Mouse (Mus musculus) limb, embryonic 10.5 days (tissue): Measurements from ENCODE around the gene Znrf2. TPM values are rescaled to one million over a fixed set of nuclear protein-coding genes. Genes with fewer than 3 reads are reported as not detected.
"Not testable (repeated sequence)": the region's sequence is repeated elsewhere in the genome, so short reads cannot be mapped to it uniquely, and the experiment has no call there.

ENCODE experiments used
- DNase-seq: peaks from one replicate; pipeline ENCODE4 v3.0.0-alpha.2; 2017; ENCODE audit warnings: low spot score
- H3K27ac ChIP-seq: fragments of 300-500 bp; sonication (generic); 2 replicates; pipeline ENCODE4 v1.5.1; 2016; ENCODE audit warnings: mild to moderate bottlenecking
- H3K27me3 ChIP-seq: fragments of 300-500 bp; sonication (generic); 2 replicates; pipeline ENCODE4 v1.6.1; 2016; ENCODE audit warnings: low read depth, mild to moderate bottlenecking; ENCODE audit not compliant: poor library complexity, severe bottlenecking
- H3K36me3 ChIP-seq: fragments of 300-500 bp; sonication (generic); 2 replicates; pipeline ENCODE4 v1.6.1; 2016; ENCODE audit warnings: mild to moderate bottlenecking, moderate library complexity
- H3K4me1 ChIP-seq: fragments of 300-500 bp; sonication (generic); 2 replicates; pipeline ENCODE4 v1.6.1; 2016
- H3K4me3 ChIP-seq: fragments of 300-500 bp; sonication (generic); 2 replicates; pipeline ENCODE4 v1.5.1; 2016; ENCODE audit warnings: mild to moderate bottlenecking, moderate library complexity
- H3K9me3 ChIP-seq: fragments of 300-500 bp; sonication (generic); replicated peaks from 2 replicates; pipeline ENCODE4 v1.6.1; 2016; ENCODE audit warnings: mild to moderate bottlenecking
- WGBS: fragments of 180-500 bp; shearing (Covaris S2); methylation state at CpG from one replicate; pipeline ENCODE4 v1.1.7; 2016; 5-methylcytosine and 5-hydroxymethylcytosine counted together
- polyA plus RNA-seq: library from polyadenylated mRNA; unstranded; fragments of >200 nt; fragmentation: Nextera tagmentation; extraction: Ambion mirVana; gene quantifications from 2 replicates; pipeline ENCODE4 v1.2.1, GENCODE M21; 2016

Znrf2 gene
- polyA plus RNA-seq, 1 experiment from 2014 or later = 2.0 TPM

GRCm38 (mm10) chr6:54841399-54841798 is 24.7 kb downstream of the Znrf2 start:
- DNase-seq = no peak
- Histone ChIP-seq H3K4me3 (no peak overlapping the region), H3K4me1 (peaks cover 5% of the 10 kb centered on the region), H3K36me3 (no peaks in the 10 kb centered on the region), H3K27me3 (no peaks in the 10 kb centered on the region), H3K9me3 (no peaks in the 10 kb centered on the region; the same call in 1 of the 2 replicates), H3K27ac (no peak overlapping the region)

- Histone ChIP-seq H3K27ac (no peak overlapping the region; the same call in 1 of the 2 replicates), H3K4me3 (no peak overlapping the region), H3K4me1 (peaks cover 7% of the 10 kb centered on the region), H3K9me3 (no peaks in the 10 kb centered on the region; the same call in 1 of the 2 replicates), H3K36me3 (no peaks in the 10 kb centered on the region), H3K27me3 (no peaks in the 10 kb centered on the region)
- DNase-seq = no peak
- WGBS = 61% methylated on average over 1 of the region's 1 CpGs
These were observed 25.3 kb downstream of the Znrf2 start for GRCm38 (mm10) chr6:54842041-54842440.

- H3K4me1 ChIP-seq = peaks cover 30% of the 10 kb centered on the region
- H3K27ac ChIP-seq = no peak overlapping the region
- DNase-seq = no peak
- WGBS = 81% methylated on average over 3 of the region's 3 CpGs
- no peaks in the 10 kb centered on the region for H3K9me3 ChIP-seq
- no peaks in the 10 kb centered on the region for H3K27me3 ChIP-seq
- no peak overlapping the region for H3K4me3 ChIP-seq
- H3K36me3 ChIP-seq = no peaks in the 10 kb centered on the region
These were observed 31.8 kb downstream of the Znrf2 start for GRCm38 (mm10) chr6:54848546-54848945.

- peaks cover 30% of the 10 kb centered on the region for H3K4me1 ChIP-seq
- no peak for DNase-seq
- no peaks in the 10 kb centered on the region for H3K36me3 ChIP-seq
- 51% methylated on average over 4 of the region's 4 CpGs for WGBS
- H3K4me3 ChIP-seq = no peak overlapping the region
- H3K27me3 ChIP-seq = no peaks in the 10 kb centered on the region
- no peak overlapping the region for H3K27ac ChIP-seq
- H3K9me3 ChIP-seq = no peaks in the 10 kb centered on the region
These were observed 32.8 kb downstream of the Znrf2 start for GRCm38 (mm10) chr6:54849179-54850156.

GRCm38 (mm10) chr6:54851778-54852177 is 35.1 kb downstream of the Znrf2 start:
- WGBS = 46% methylated on average over 4 of the region's 4 CpGs
- Histone ChIP-seq H3K27me3 (no peaks in the 10 kb centered on the region), H3K27ac (no peak overlapping the region), H3K4me3 (no peak overlapping the region), H3K9me3 (no peaks in the 10 kb centered on the region), H3K36me3 (no peaks in the 10 kb centered on the region), H3K4me1 (peaks cover 32% of the 10 kb centered on the region)
- DNase-seq = no peak

GRCm38 (mm10) chr6:54852669-54853068 is 36.0 kb downstream of the Znrf2 start:
- no peak overlapping the region for H3K27ac ChIP-seq
- 10% methylated on average over 3 of the region's 3 CpGs for WGBS
- H3K4me1 ChIP-seq = peaks cover 32% of the 10 kb centered on the region
- no peaks in the 10 kb centered on the region for H3K9me3 ChIP-seq
- H3K27me3 ChIP-seq = no peaks in the 10 kb centered on the region
- no peak overlapping the region for H3K4me3 ChIP-seq
- H3K36me3 ChIP-seq = no peaks in the 10 kb centered on the region
- no peak for DNase-seq

GRCm38 (mm10) chr6:54854859-54855258 is 38.1 kb downstream of the Znrf2 start:
- H3K27me3 ChIP-seq = no peaks in the 10 kb centered on the region
- WGBS = 40% methylated on average over 4 of the region's 4 CpGs
- H3K9me3 ChIP-seq = no peaks in the 10 kb centered on the region
- peaks cover 24% of the 10 kb centered on the region for H3K4me1 ChIP-seq
- no peak for DNase-seq
- no peaks in the 10 kb centered on the region for H3K36me3 ChIP-seq
- H3K27ac ChIP-seq = no peak overlapping the region
- H3K4me3 ChIP-seq = no peak overlapping the region

- Histone ChIP-seq H3K9me3 (no peaks in the 10 kb centered on the region), H3K27me3 (no peaks in the 10 kb centered on the region), H3K36me3 (no peaks in the 10 kb centered on the region), H3K27ac (no peak overlapping the region), H3K4me3 (no peak overlapping the region), H3K4me1 (peaks cover 22% of the 10 kb centered on the region)
- WGBS = 47% methylated on average over 4 of the region's 4 CpGs
- DNase-seq = no peak
These were observed 39.3 kb downstream of the Znrf2 start for GRCm38 (mm10) chr6:54855801-54856583.

- not testable (repeated sequence) for DNase-seq, H3K27ac ChIP-seq, H3K27me3 ChIP-seq, H3K36me3 ChIP-seq, H3K4me1 ChIP-seq, H3K9me3 ChIP-seq, H3K4me3 ChIP-seq
- WGBS = 89% methylated on average over 5 of the region's 5 CpGs
These were observed 42.4 kb downstream of the Znrf2 start for GRCm38 (mm10) chr6:54859159-54859558.

GRCm38 (mm10) chr6:54860180-54860579 is 43.5 kb downstream of the Znrf2 start:
- peaks cover 6% of the 10 kb centered on the region; the same call in 1 of the 2 replicates for H3K36me3 ChIP-seq
- H3K27me3 ChIP-seq = no peaks in the 10 kb centered on the region
- no peak overlapping the region for H3K27ac ChIP-seq
- peaks cover 3% of the 10 kb centered on the region; the same call in 1 of the 2 replicates for H3K4me1 ChIP-seq
- DNase-seq = no peak
- no peak overlapping the region for H3K4me3 ChIP-seq
- H3K9me3 ChIP-seq = no peaks in the 10 kb centered on the region

GRCm38 (mm10) chr6:54866731-54867410 is 50.2 kb downstream of the Znrf2 start:
- no peak for DNase-seq
- Histone ChIP-seq H3K4me1 (no peaks in the 10 kb centered on the region), H3K4me3 (no peak overlapping the region), H3K27ac (no peak overlapping the region), H3K36me3 (peaks cover 6% of the 10 kb centered on the region; the same call in 1 of the 2 replicates), H3K27me3 (no peaks in the 10 kb centered on the region), H3K9me3 (no peaks in the 10 kb centered on the region)
- WGBS = 93% methylated on average over 5 of the region's 5 CpGs

- no peak for DNase-seq
- Histone ChIP-seq H3K27ac (no peak overlapping the region), H3K4me1 (no peaks in the 10 kb centered on the region), H3K9me3 (no peaks in the 10 kb centered on the region), H3K4me3 (no peak overlapping the region), H3K27me3 (no peaks in the 10 kb centered on the region), H3K36me3 (peaks cover 6% of the 10 kb centered on the region; the same call in 1 of the 2 replicates)
- WGBS = 53% methylated on average over 4 of the region's 4 CpGs
These were observed 50.7 kb downstream of the Znrf2 start for GRCm38 (mm10) chr6:54867411-54867745.
